Mouse (Mus musculus) testis, adult 2 months (tissue): ENCODE measurements around the gene Msmp.

Experiments
- CTCF ChIP-seq: fragments of 200-500 bp; IDR thresholded peaks from 2 replicates; pipeline ENCODE4 v1.5.1; 2012; ENCODE audit warnings: low read depth, mild to moderate bottlenecking, inconsistent platforms, low read length, moderate library complexity; ENCODE audit not compliant: control insufficient read depth, insufficient read depth, insufficient replicate concordance
- POLR2A ChIP-seq: fragments of 200-500 bp; IDR thresholded peaks from 2 replicates; pipeline ENCODE4 v1.6.1; 2012; ENCODE audit warnings: low read depth, mild to moderate bottlenecking, inconsistent platforms, low read length, moderate library complexity; ENCODE audit not compliant: control insufficient read depth

- TF ChIP-seq CTCF = no peak
- TF ChIP-seq POLR2A = no peak
Observed at GRCm38 (mm10) chr4:43579256-43579655, 5.0 kb downstream of the Msmp start.
